Mouse (Mus musculus): ENCODE results near the gene 4933411K16Rik. TPM values are rescaled to one million over a fixed set of nuclear protein-coding genes. Genes with fewer than 3 reads are reported as not detected.
A peak's percentile ranks its signal among the peaks of the same experiment; 100 is the strongest.

4933411K16Rik gene
- total and polyA plus RNA-seq, 2 experiments from 2014 or later, result 1.6 TPM; not detected in 1

DNA sequence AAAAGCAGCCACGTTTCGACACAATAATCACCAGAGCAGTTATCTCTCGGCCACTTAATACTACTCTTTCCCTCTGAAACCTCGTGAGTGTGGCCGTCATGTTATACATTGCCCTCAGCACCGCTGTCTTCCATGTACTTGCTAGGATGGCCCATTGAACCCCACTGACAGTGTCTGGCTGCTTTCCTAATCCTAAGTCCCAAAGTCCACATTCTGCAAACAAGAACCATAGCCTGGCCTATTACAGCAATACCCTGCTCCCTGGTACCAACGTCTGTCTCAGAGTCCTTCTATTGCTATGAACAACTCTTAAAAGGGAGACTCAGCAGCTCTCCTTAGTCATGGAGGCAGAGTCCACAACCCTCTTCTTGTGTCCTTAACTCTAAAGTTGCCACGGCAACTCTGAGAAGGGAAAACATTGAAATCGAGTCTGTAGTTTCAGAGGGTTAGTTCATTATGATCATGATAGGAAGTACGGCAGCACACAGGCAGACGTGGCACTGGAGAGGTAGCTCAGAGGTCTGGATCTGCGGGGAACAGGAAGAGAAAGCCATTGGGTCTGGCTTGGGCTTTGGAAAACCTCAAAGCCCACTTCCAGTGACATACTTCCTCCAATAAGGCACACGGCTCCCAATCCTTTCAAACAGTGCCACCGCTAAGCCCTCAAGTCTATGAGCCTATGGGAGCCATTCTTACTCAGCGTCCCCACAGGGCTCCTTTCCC is 20.0 kb downstream of the 4933411K16Rik start:
- Histone ChIP-seq H3K4me1 (ENCODE audit: insufficient read depth, low read length) (no peaks in the 10 kb centered on the region), H3K27ac (no peak overlapping the region), H3K9me3 (ENCODE audit: low read length) (no peaks in the 10 kb centered on the region), H3K36me3 (ENCODE audit: insufficient read depth, low read length) (peaks cover 21% of the 10 kb centered on the region), H3K9ac (replicated peaks; ENCODE audit: low read length) (no peak overlapping the region), H3K27me3 (ENCODE audit: insufficient read depth, low read length) (no peaks in the 10 kb centered on the region), H3K4me3 (ENCODE audit: low read length) (no peak overlapping the region), H3K4me2 (ENCODE audit: low read depth, low read length) (no peak overlapping the region)
- 81% methylated on average over 15 of the region's 15 CpGs for WGBS
- no peak for TF ChIP-seq CTCF (IDR thresholded peaks at IDR 0.05; ENCODE audit: low read depth)
- no peak for DNase-seq (ENCODE audit: low spot score)
- no peak for ATAC-seq

DNA sequence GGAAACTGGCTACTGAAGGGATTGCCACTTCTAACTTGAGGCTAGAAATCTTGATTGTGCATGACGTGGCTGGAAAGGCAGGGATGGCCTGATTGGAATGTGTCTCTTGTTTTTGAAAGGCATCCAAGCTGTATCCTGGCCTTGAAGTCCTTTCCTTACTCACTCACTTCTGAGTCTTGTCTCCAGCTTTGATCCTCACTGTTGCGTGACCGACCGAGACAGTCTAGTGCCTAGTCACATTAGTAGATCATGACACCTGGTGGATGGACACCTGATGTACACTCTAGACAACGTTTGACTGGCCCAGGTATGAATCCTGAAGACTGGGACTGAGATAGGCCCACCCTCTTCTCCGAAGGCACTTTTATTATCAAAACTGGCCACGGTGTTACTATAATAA is 20.8 kb downstream of the 4933411K16Rik start:
- 79% methylated on average over 7 of the region's 7 CpGs for WGBS
- Histone ChIP-seq H3K4me2 (ENCODE audit: low read depth, low read length) (no peak overlapping the region), H3K9me3 (ENCODE audit: low read length) (no peaks in the 10 kb centered on the region)

DNA sequence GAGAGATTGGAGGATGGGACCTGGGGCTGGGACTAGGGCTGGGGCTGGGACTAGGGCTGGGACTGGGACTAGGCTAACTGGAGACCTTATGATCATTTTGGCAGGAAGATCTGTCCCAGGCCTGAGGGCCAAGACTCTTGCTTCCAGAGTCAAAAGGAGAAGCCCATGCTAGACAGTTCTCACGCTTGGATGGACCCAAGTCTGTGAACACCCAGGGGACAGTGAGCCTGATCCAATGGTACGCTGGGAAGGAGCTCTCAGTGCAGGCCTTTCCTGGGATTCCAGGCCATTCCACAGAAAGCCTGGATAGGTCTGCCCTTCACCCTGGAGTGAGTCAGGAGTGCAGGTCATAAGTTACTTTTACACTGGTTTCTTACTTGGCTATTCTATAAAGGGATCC is 23.0 kb downstream of the 4933411K16Rik start:
- Histone ChIP-seq H3K4me1 (ENCODE audit: insufficient read depth, low read length) (no peaks in the 10 kb centered on the region), H3K4me3 (ENCODE audit: low read length) (no peak overlapping the region), H3K9ac (replicated peaks; ENCODE audit: low read length) (no peak overlapping the region), H3K27ac (no peak overlapping the region), H3K27me3 (ENCODE audit: insufficient read depth, low read length) (no peaks in the 10 kb centered on the region), H3K36me3 (ENCODE audit: insufficient read depth, low read length) (peaks cover 26% of the 10 kb centered on the region), H3K4me2 (ENCODE audit: low read depth, low read length) (no peak overlapping the region), H3K9me3 (ENCODE audit: low read length) (no peaks in the 10 kb centered on the region)
- ATAC-seq, result no peak
- WGBS, result 87% methylated on average over 2 of the region's 2 CpGs
- DNase-seq (ENCODE audit: low spot score), result no peak
- no peak for TF ChIP-seq CTCF (IDR thresholded peaks at IDR 0.05; ENCODE audit: low read depth)

More for the DNA sequence above, 20.8 kb downstream of the 4933411K16Rik start:
- no peaks in the 10 kb centered on the region for H3K4me1 ChIP-seq (ENCODE audit: insufficient read depth, low read length)
- peaks cover 21% of the 10 kb centered on the region for H3K36me3 ChIP-seq (ENCODE audit: insufficient read depth, low read length)
- H3K9ac ChIP-seq (replicated peaks; ENCODE audit: low read length), result no peak overlapping the region
- no peak for ATAC-seq
- no peak overlapping the region for H3K4me3 ChIP-seq (ENCODE audit: low read length)
- DNase-seq (ENCODE audit: low spot score), result peak; percentile 24
- no peak overlapping the region for H3K27ac ChIP-seq
- H3K27me3 ChIP-seq (ENCODE audit: insufficient read depth, low read length), result no peaks in the 10 kb centered on the region
- TF ChIP-seq CTCF (IDR thresholded peaks at IDR 0.05; ENCODE audit: low read depth), result peak; percentile 32; the same call in 1 of the 2 replicates

DNA sequence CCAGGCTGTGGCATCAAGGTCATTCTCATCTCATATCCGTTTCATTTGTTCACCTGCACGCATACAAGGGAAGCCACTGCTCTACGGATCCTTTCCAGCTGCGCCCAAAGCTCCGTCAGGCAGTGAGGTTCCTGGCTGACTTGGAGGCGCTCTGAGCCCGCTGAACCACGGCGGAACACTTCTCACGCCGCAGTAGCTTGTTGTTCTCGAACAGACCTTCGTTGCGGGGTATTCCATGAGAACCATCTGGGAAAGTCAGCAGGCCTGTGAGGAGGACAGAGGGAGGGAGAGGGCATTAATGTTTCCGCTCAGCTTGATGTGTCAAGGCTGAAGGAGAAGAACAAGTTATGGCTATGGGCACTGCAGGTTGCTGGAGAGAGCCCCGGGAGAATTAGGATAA is 23.9 kb downstream of the 4933411K16Rik start:
- H3K9ac ChIP-seq (replicated peaks; ENCODE audit: low read length), result no peak overlapping the region
- WGBS, result 85% methylated on average over 16 of the region's 16 CpGs

DNA sequence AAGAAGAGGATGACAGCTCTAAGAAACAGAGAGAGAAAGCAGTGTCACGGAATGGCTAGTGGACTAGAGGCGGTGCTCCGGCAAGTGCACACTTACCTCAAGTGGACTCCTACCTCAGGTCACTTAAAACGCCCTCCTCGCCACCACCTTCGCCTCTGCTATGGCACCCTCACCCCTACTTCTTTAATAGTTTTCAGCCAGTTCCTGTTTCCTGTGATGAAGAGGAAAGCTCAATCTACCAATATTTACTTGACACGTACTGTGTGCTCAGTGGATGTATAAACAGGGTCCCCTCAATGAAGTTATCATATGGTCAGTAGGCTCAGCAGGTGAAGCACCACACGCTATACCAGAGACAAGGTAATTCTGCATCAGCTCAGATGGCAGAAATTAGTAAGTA is 26.5 kb downstream of the 4933411K16Rik start:
- peaks cover 26% of the 10 kb centered on the region for H3K36me3 ChIP-seq (ENCODE audit: insufficient read depth, low read length)

More for the DNA sequence above, 23.9 kb downstream of the 4933411K16Rik start:
- no peaks in the 10 kb centered on the region for H3K9me3 ChIP-seq (ENCODE audit: low read length)
- H3K4me1 ChIP-seq (ENCODE audit: insufficient read depth, low read length), result no peaks in the 10 kb centered on the region
- H3K4me3 ChIP-seq (ENCODE audit: low read length), result no peak overlapping the region
- no peaks in the 10 kb centered on the region for H3K27me3 ChIP-seq (ENCODE audit: insufficient read depth, low read length)
- no peak overlapping the region for H3K4me2 ChIP-seq (ENCODE audit: low read depth, low read length)
- H3K27ac ChIP-seq, result no peak overlapping the region
- TF ChIP-seq CTCF (IDR thresholded peaks at IDR 0.05; ENCODE audit: low read depth), result no peak
- ATAC-seq (no peak), DNase-seq (ENCODE audit: low spot score) (no peak)
- peaks cover 26% of the 10 kb centered on the region for H3K36me3 ChIP-seq (ENCODE audit: insufficient read depth, low read length)

DNA sequence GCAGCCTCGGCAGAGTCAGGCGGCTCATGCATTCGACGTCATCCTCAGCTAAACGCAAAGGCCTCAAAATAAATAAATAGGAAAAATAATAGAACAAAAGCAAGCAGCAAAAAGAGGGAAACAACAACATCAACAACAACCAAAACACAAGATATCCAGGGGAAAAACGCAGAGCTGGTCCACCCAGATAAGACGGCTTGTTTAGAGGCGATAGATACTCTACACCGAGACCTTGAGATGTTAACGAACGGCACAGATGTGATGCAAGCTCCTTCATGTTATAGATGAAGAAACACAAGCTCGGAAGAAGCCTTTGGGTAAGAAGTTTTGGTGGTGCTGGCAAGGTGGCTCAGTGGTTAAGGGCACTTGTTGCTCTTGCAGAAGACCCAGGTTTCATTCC is 27.0 kb downstream of the 4933411K16Rik start:
- Histone ChIP-seq H3K4me2 (ENCODE audit: low read depth, low read length) (no peak overlapping the region), H3K9ac (replicated peaks; ENCODE audit: low read length) (no peak overlapping the region), H3K4me1 (ENCODE audit: insufficient read depth, low read length) (no peaks in the 10 kb centered on the region), H3K27ac (no peak overlapping the region), H3K4me3 (ENCODE audit: low read length) (no peak overlapping the region), H3K27me3 (ENCODE audit: insufficient read depth, low read length) (no peaks in the 10 kb centered on the region), H3K36me3 (ENCODE audit: insufficient read depth, low read length) (peaks cover 26% of the 10 kb centered on the region), H3K9me3 (ENCODE audit: low read length) (no peaks in the 10 kb centered on the region)
- no peak for DNase-seq (ENCODE audit: low spot score)
- no peak for TF ChIP-seq CTCF (IDR thresholded peaks at IDR 0.05; ENCODE audit: low read depth)
- 96% methylated on average over 12 of the region's 12 CpGs for WGBS
- no peak for ATAC-seq

More for the DNA sequence above, 26.5 kb downstream of the 4933411K16Rik start:
- Histone ChIP-seq H3K4me2 (ENCODE audit: low read depth, low read length) (no peak overlapping the region), H3K9me3 (ENCODE audit: low read length) (no peaks in the 10 kb centered on the region), H3K27ac (no peak overlapping the region), H3K9ac (replicated peaks; ENCODE audit: low read length) (no peak overlapping the region), H3K27me3 (ENCODE audit: insufficient read depth, low read length) (no peaks in the 10 kb centered on the region), H3K4me3 (ENCODE audit: low read length) (no peak overlapping the region), H3K4me1 (ENCODE audit: insufficient read depth, low read length) (no peaks in the 10 kb centered on the region)
- WGBS, result 88% methylated on average over 8 of the region's 8 CpGs
- no peak for DNase-seq (ENCODE audit: low spot score)
- ATAC-seq, result no peak
- no peak for TF ChIP-seq CTCF (IDR thresholded peaks at IDR 0.05; ENCODE audit: low read depth)

DNA sequence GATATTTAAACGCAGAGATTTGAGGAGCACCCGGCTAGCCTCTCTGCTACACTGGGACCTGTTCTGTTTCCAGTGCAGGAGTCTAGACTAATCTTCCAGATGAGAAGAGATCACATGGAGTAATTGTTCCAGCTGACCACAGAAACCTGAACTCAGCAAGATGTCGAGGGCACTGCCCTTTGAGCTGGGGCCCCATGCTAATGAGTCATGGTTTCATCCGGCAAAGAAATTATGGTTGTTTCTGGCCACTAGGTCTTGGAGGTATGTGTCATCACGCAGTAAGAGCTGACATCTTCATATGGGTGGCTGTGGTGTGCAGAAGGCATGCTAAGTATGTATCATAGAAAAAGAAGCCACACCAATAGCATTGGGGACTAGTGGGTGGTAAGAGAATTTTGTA is 27.9 kb downstream of the 4933411K16Rik start:
- H3K4me2 ChIP-seq (ENCODE audit: low read depth, low read length), result no peak overlapping the region
- no peaks in the 10 kb centered on the region for H3K4me1 ChIP-seq (ENCODE audit: insufficient read depth, low read length)
- H3K9me3 ChIP-seq (ENCODE audit: low read length), result no peaks in the 10 kb centered on the region
- DNase-seq (ENCODE audit: low spot score) (no peak), ATAC-seq (no peak)
- TF ChIP-seq CTCF (IDR thresholded peaks at IDR 0.05; ENCODE audit: low read depth), result no peak
- peaks cover 20% of the 10 kb centered on the region for H3K36me3 ChIP-seq (ENCODE audit: insufficient read depth, low read length)
- no peak overlapping the region for H3K9ac ChIP-seq (replicated peaks; ENCODE audit: low read length)
- 76% methylated on average over 5 of the region's 5 CpGs for WGBS
- H3K27ac ChIP-seq, result no peak overlapping the region
- H3K27me3 ChIP-seq (ENCODE audit: insufficient read depth, low read length), result no peaks in the 10 kb centered on the region
- H3K4me3 ChIP-seq (ENCODE audit: low read length), result no peak overlapping the region
